Mouse (Mus musculus) hindbrain, embryonic 10.5 days (tissue): Measurements from ENCODE around the gene Gpr88. TPM values are rescaled to one million over a fixed set of nuclear protein-coding genes. Genes with fewer than 3 reads are reported as not detected.

Source experiments
- DNase-seq: peaks from one replicate; pipeline ENCODE4 v3.0.0-alpha.2; 2017; ENCODE audit warnings: low spot score
- H3K27ac ChIP-seq: fragments of 300-500 bp; sonication (generic); 2 replicates; pipeline ENCODE4 v1.5.1; 2016; ENCODE audit warnings: mild to moderate bottlenecking, moderate library complexity
- H3K27me3 ChIP-seq: fragments of 300-500 bp; sonication (generic); 2 replicates; pipeline ENCODE4 v1.6.1; 2016; ENCODE audit warnings: mild to moderate bottlenecking; ENCODE audit not compliant: poor library complexity, insufficient read depth, severe bottlenecking
- H3K36me3 ChIP-seq: fragments of 300-500 bp; sonication (generic); 2 replicates; pipeline ENCODE4 v1.6.1; 2016; ENCODE audit warnings: mild to moderate bottlenecking, moderate library complexity
- H3K4me1 ChIP-seq: fragments of 300-500 bp; sonication (generic); replicated peaks from 2 replicates; pipeline ENCODE4 v1.6.1; 2016; ENCODE audit warnings: mild to moderate bottlenecking
- H3K4me3 ChIP-seq: fragments of 300-500 bp; sonication (generic); 2 replicates; pipeline ENCODE4 v1.5.1; 2016; ENCODE audit warnings: mild to moderate bottlenecking, moderate library complexity
- H3K9me3 ChIP-seq: fragments of 300-500 bp; sonication (generic); 2 replicates; pipeline ENCODE4 v1.6.1; 2016; ENCODE audit warnings: mild to moderate bottlenecking, moderate library complexity
- WGBS: fragments of 180-500 bp; shearing (Covaris S2); methylation state at CpG from one replicate; pipeline ENCODE4 v1.1.7; 2016; 5-methylcytosine and 5-hydroxymethylcytosine counted together
- polyA plus RNA-seq: library from polyadenylated mRNA; unstranded; fragments of >200 nt; fragmentation: Nextera tagmentation; extraction: Ambion mirVana; gene quantifications from 2 replicates; pipeline ENCODE4 v1.2.1, GENCODE M21; 2016

Gpr88 gene
- polyA plus RNA-seq, 1 experiment from 2014 or later, result 0.77 TPM

GRCm38 (mm10) chr3:116206306-116206834 lies 46.9 kb downstream of the Gpr88 start:
- H3K36me3 ChIP-seq, result no peaks in the 10 kb centered on the region
- no peaks in the 10 kb centered on the region for H3K27me3 ChIP-seq
- H3K27ac ChIP-seq, result no peak overlapping the region
- H3K4me3 ChIP-seq, result no peak overlapping the region
- H3K4me1 ChIP-seq, result no peaks in the 10 kb centered on the region
- WGBS, result 74% methylated on average over 8 of the region's 8 CpGs
- no peak for DNase-seq
- no peaks in the 10 kb centered on the region for H3K9me3 ChIP-seq

DNA sequence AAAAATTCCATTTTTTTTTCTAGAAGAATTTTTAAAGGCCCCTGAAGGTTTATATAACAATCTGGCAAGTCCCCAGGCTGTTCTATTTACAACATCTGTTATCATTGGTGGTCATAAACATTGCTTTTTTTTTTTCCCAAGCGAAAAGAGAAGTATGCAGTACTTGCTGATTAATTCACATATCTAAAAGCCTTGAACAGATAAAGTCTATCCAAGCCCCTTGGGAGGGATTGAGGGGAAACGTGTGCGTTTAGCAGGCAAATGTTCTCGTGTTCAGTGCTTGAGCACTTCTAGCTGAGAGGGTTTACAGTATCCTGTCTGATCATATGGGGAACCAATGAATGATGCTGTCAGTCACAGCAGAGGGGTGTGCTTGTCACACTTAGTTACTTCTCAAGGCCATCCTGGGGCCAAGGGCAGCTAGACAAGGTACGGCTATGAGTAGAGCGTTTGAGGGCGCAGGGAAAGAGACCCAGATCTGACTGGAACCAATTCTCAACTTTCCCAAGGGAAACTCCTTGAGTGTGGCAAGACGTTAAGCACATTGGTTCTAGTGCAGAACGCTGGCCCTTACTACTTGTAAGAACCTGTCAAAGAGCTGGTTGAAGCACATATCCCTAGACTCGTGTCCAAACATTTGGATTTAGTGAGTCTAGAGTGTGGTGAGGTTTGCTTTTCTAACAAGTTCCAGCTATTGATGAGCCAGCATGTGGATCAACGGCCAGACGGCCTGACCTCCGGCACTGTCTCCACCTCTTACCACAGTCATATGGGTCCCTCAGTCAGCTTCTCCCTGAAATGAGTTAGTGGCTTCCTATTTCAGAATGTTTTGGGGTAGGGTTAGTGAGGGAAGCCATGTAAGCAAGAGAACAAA lies 47.7 kb downstream of the Gpr88 start:
- Histone ChIP-seq H3K9me3 (no peaks in the 10 kb centered on the region), H3K36me3 (no peaks in the 10 kb centered on the region), H3K27ac (no peak overlapping the region), H3K4me1 (no peaks in the 10 kb centered on the region), H3K27me3 (no peaks in the 10 kb centered on the region), H3K4me3 (no peak overlapping the region)
- WGBS, result 86% methylated on average over 13 of the region's 13 CpGs
- no peak for DNase-seq

DNA sequence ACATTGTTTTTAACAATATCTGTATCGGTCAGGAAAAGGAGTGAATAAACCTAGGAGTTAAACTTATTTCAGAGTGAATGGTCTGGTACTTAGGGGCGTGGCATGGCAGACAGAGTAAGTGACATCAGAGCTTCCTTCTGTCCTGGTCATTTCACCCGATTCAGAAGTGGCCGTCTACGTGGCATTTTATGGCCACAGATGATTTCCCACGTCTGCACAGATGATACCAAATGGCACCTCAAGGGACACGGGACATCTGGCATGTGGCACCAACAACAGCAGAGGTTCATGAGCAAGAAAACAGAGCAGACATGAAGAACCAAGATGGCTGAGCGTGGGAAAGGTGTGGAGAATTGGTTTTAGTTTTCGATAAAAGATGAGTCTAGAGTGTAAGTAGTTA lies 48.7 kb downstream of the Gpr88 start:
- H3K9me3 ChIP-seq, result no peaks in the 10 kb centered on the region
- WGBS, result 80% methylated on average over 9 of the region's 9 CpGs

DNA sequence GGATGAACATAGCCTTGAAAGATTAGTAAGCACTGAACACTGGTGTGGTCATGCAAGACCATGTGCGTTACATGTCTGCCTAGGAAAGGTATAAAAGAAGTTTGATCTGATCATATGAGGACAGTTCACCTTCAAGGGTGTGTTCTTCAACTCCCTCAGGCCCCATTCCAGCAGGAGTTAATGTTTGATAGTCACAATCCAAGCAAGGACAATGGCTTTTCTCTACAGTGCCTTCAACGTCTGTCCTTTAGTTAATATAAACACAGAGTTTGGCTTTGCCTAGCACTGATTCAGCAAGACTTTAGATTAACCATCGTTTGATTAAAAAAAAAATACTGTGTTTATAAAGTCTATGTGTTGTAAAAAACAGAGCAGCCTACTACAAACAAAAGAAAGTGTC lies 49.4 kb downstream of the Gpr88 start:
- no peaks in the 10 kb centered on the region for H3K36me3 ChIP-seq
- H3K27ac ChIP-seq, result no peak overlapping the region
- DNase-seq, result no peak
- WGBS, result 73% methylated on average over 3 of the region's 3 CpGs
- H3K4me1 ChIP-seq, result no peaks in the 10 kb centered on the region
- no peaks in the 10 kb centered on the region for H3K9me3 ChIP-seq
- H3K27me3 ChIP-seq, result no peaks in the 10 kb centered on the region
- no peak overlapping the region for H3K4me3 ChIP-seq

More for the DNA sequence above, 48.7 kb downstream of the Gpr88 start:
- no peak overlapping the region for H3K27ac ChIP-seq
- H3K4me3 ChIP-seq, result no peak overlapping the region
- no peak for DNase-seq
- H3K27me3 ChIP-seq, result no peaks in the 10 kb centered on the region
- no peaks in the 10 kb centered on the region for H3K36me3 ChIP-seq
- H3K4me1 ChIP-seq, result no peaks in the 10 kb centered on the region

- WGBS, result 83% methylated on average over 10 of the region's 10 CpGs
- H3K9me3 ChIP-seq, result no peaks in the 10 kb centered on the region
- DNase-seq, result no peak
Observed at GRCm38 (mm10) chr3:116200060-116200459, 53.2 kb downstream of the Gpr88 start.

More at GRCm38 (mm10) chr3:116200060-116200459, 53.2 kb downstream of the Gpr88 start:
- H3K36me3 ChIP-seq, result no peaks in the 10 kb centered on the region
- no peaks in the 10 kb centered on the region for H3K27me3 ChIP-seq
- no peaks in the 10 kb centered on the region for H3K4me1 ChIP-seq
- no peak overlapping the region for H3K27ac ChIP-seq
- H3K4me3 ChIP-seq, result no peak overlapping the region

Other genes with a start within 250 kb of the Gpr88 start
- gene Slc30a7, start 246.1 kb downstream of the Gpr88 start, polyA plus RNA-seq, result 21.0 and 26.4 TPM in 2 replicates
- gene Extl2, start 246.0 kb downstream of the Gpr88 start, polyA plus RNA-seq, result 20.7 and 23.6 TPM in 2 replicates
- 33.1 and 55.1 TPM in 2 replicates for gene Vcam1, start 123.8 kb downstream of the Gpr88 start, polyA plus RNA-seq
- gene Cdc14a, start 170.5 kb upstream of the Gpr88 start, polyA plus RNA-seq, result 14.4 and 18.8 TPM in 2 replicates